Mouse (Mus musculus) lung, postnatal 10 days (tissue): ENCODE results near the gene Bud13.

Experiments used
- DNase-seq: peaks from one replicate; pipeline ENCODE4 v3.0.0; 2021

The Bud13 gene

GRCm38 (mm10) chr9:46339051-46339652, 56.3 kb downstream of the Bud13 start:
- DNase-seq = no peak

- no peak for DNase-seq
Measured at GRCm38 (mm10) chr9:46345887-46346665, 63.3 kb downstream of the Bud13 start.
